9 mouse cellular contexts compared by ENCODE assay signal in the genomic region with DNA sequence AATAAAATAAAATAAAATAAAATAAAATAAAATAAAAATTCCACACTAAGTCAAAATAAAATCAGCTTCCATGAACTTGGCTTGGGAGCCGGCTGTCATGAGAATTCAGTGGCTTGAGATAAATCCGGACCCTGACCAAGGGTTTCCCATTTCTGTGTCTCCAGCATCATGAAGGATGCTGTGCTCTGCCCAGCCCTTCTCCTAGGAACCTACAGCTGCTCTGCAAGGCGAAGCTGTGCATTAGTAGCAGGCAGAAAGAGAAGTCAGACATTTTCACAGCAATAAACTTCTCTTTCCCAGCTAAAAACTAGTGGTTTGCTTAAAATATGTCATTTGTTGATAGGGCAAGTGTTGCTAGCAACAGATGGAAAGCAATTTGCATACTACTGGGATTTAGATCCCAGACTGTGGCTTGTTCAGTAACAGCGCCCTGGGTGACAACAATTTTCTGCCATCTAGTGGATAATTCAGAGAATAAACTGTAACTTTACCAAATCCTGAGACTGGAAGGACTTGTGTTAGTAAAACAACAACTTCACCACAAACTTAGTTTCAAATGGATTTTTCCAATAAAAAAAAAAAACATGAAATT.
DNase-seq lines count a peak whose midpoint lies in the region; ATAC-seq lines count a peak whose summit lies in the region.
"Had no signal": no experiment of that assay in that cellular context is flagged by ENCODE, and none has a peak within 500 bp of the region (broad histone marks: within the 10 kb centered on the region; RNA-seq: fewer than 3 reads in every experiment).

No protein-coding gene starts in this region.

- intact Hi-C loops in heart, postnatal 10 days (cut with DNase I): loop anchor here (5.0 kb wide), 2 partner anchors 272 to 457 kb away; no protein-coding TSS in a partner anchor
- intact Hi-C loops in heart, postnatal 36 days (cut with DNase I): loop anchor here (10.0 kb wide), 1 partner anchor 465 kb away; no protein-coding TSS in a partner anchor

- ATAC-seq in granulocyte monocyte progenitor cell, adult 5-6 weeks (replicated peaks; ENCODE audit: poor library complexity, severe bottlenecking): no peak
- ATAC-seq: activated CD4-positive, CD25-positive, alpha-beta regulatory T cell, adult 4 months had no signal

- peak; percentile 1 to 2 for DNase-seq in heart, postnatal 10 days
- no peak for DNase-seq in heart, postnatal 36 days
- DNase-seq in 416B (ENCODE audit: low read depth): peak; percentile 15
- DNase-seq in brain, adult 2 months (ENCODE audit: low read depth, low spot score): peak; percentile 76
- peak; percentile 15 to 24 for DNase-seq in layer of hippocampus, adult 8-10 months (ENCODE audit: low spot score in 2 of 2)
- no peak for DNase-seq in thymus, postnatal 14 days
- no peak for DNase-seq in adrenal gland, postnatal 14 days

Comparison
In these comparisons a context has a peak if more than half of its experiments do, and no peak if none do; other contexts are left out.
1. DNase-seq: peak in heart, postnatal 10 days (2 of 2), 416B (single experiment), brain, adult 2 months (single experiment) and layer of hippocampus, adult 8-10 months (2 of 2); none in heart, postnatal 36 days (0 of 2), thymus, postnatal 14 days (single experiment) and adrenal gland, postnatal 14 days (single experiment).